Mouse (Mus musculus) CH12.LX (cell line): ENCODE results near the gene Agbl2. TPM values are rescaled to one million over a fixed set of nuclear protein-coding genes. Genes with fewer than 3 reads are reported as not detected.

ENCODE experiments used
- DNase-seq: peaks from one replicate; pipeline ENCODE4 v3.0.0-alpha.2; 2013; ENCODE audit errors: extremely low read depth
- H3K27ac ChIP-seq: 2 replicates; pipeline ENCODE4 v1.5.1; 2012; ENCODE audit warnings: low read depth, mild to moderate bottlenecking, control low read depth, moderate library complexity; ENCODE audit not compliant: insufficient read depth
- H3K27me3 ChIP-seq: replicated peaks from 2 replicates; pipeline ENCODE3; 2012; ENCODE audit warnings: inconsistent platforms
- H3K36me3 ChIP-seq, 2 experiments: replicated peaks in 1 of 2; 2 replicates each; pipeline versions ENCODE3 to v1.6.1; 2012; ENCODE audit warnings: inconsistent platforms in 1 of 2, low read length in 1 of 2, mild to moderate bottlenecking in 1 of 2, mixed read lengths in 1 of 2, moderate library complexity in 1 of 2; ENCODE audit not compliant: control insufficient read depth in 1 of 2, insufficient read depth in 1 of 2
- H3K4me1 ChIP-seq, 2 experiments: 2 replicates each; pipeline ENCODE4 v1.6.1; 2012; ENCODE audit warnings: inconsistent platforms in 1 of 2, moderate library complexity in 1 of 2; ENCODE audit not compliant: insufficient read depth in 2 of 2, control insufficient read depth in 1 of 2
- H3K4me2 ChIP-seq: 2 replicates; pipeline ENCODE4 v1.6.1; 2012; ENCODE audit warnings: low read depth, mild to moderate bottlenecking, control low read depth; ENCODE audit not compliant: poor library complexity, insufficient read depth, severe bottlenecking
- H3K4me3 ChIP-seq, 3 experiments: fragments of 150-350 bp in 1 of 3; sonication (generic) in 1 of 3; replicated peaks in 1 of 3; 2 replicates each; pipeline versions ENCODE3 to v1.5.1; 2011 to 2012; ENCODE audit warnings: low read depth in 2 of 3, low read length in 2 of 3, mild to moderate bottlenecking in 2 of 3, moderate library complexity in 2 of 3, control low read depth in 1 of 3, improper control_type of control experiment in 1 of 3, inconsistent platforms in 1 of 3, mixed read lengths in 1 of 3; ENCODE audit not compliant: poor library complexity in 1 of 3
- H3K79me2 ChIP-seq: replicated peaks from 2 replicates; pipeline ENCODE4 v1.6.1; 2012; ENCODE audit warnings: mild to moderate bottlenecking, moderate library complexity; ENCODE audit not compliant: control insufficient read depth, poor library complexity, insufficient read depth, severe bottlenecking; ENCODE audit errors: extremely low read depth
- H3K9ac ChIP-seq: 2 replicates; pipeline ENCODE4 v1.6.1; 2012; ENCODE audit warnings: low read depth, mild to moderate bottlenecking, control low read depth, moderate library complexity; ENCODE audit not compliant: insufficient read depth
- H3K9me3 ChIP-seq: replicated peaks from 2 replicates; pipeline ENCODE3; 2012; ENCODE audit warnings: low read length, inconsistent platforms, mixed read lengths
- BHLHE40 ChIP-seq: IDR thresholded peaks from 2 replicates; pipeline ENCODE4 v1.6.1; 2011; ENCODE audit warnings: mild to moderate bottlenecking, low read depth, low read length, improper control_type of control experiment
- CHD1 ChIP-seq: IDR thresholded peaks from 2 replicates; pipeline ENCODE4 v1.6.1; 2012; ENCODE audit warnings: low read depth, low read length, improper control_type of control experiment, inconsistent platforms
- E2F4 ChIP-seq: IDR thresholded peaks from 2 replicates; pipeline ENCODE4 v1.6.1; 2011; ENCODE audit warnings: low read depth, low read length, improper control_type of control experiment; ENCODE audit not compliant: insufficient replicate concordance
- ELF1 ChIP-seq: IDR thresholded peaks from 2 replicates; pipeline ENCODE4 v1.6.1; 2014; ENCODE audit warnings: low read depth, mild to moderate bottlenecking, inconsistent platforms, low read length, improper control_type of control experiment
- GABPA ChIP-seq: IDR thresholded peaks from 2 replicates; pipeline ENCODE4 v1.6.1; 2012; ENCODE audit warnings: low read depth, low read length, improper control_type of control experiment, inconsistent platforms; ENCODE audit not compliant: insufficient replicate concordance
- KAT2A ChIP-seq: IDR thresholded peaks from 2 replicates; pipeline ENCODE4 v1.6.1; 2012; ENCODE audit warnings: low read length, improper control_type of control experiment, inconsistent platforms; ENCODE audit not compliant: insufficient replicate concordance
- MAFK ChIP-seq: IDR thresholded peaks from 2 replicates; pipeline ENCODE4 v1.6.1; 2011; ENCODE audit warnings: low read length, improper control_type of control experiment; ENCODE audit not compliant: insufficient replicate concordance
- MAX ChIP-seq: IDR thresholded peaks from 2 replicates; pipeline ENCODE4 v1.6.1; 2011; ENCODE audit warnings: low read length, improper control_type of control experiment
- MEF2A ChIP-seq: IDR thresholded peaks from 2 replicates; pipeline ENCODE4 v1.6.1; 2014; ENCODE audit warnings: low read depth, mild to moderate bottlenecking, inconsistent platforms, low read length, improper control_type of control experiment, borderline replicate concordance
- NELFE ChIP-seq: IDR thresholded peaks from 2 replicates; pipeline ENCODE4 v1.6.1; 2011; ENCODE audit warnings: low read depth, low read length, improper control_type of control experiment
- NRF1 ChIP-seq: IDR thresholded peaks from 2 replicates; pipeline ENCODE4 v1.6.1; 2014; ENCODE audit warnings: low read depth, mild to moderate bottlenecking, inconsistent platforms, low read length, improper control_type of control experiment, moderate library complexity
- POLR2AphosphoS2 ChIP-seq: IDR thresholded peaks from 2 replicates; pipeline ENCODE4 v1.6.1; 2011; ENCODE audit warnings: low read depth, low read length, improper control_type of control experiment
- RAD21 ChIP-seq: IDR thresholded peaks from 2 replicates; pipeline ENCODE4 v1.6.1; 2011; ENCODE audit warnings: low read depth, mild to moderate bottlenecking, low read length, improper control_type of control experiment, moderate library complexity
- RCOR1 ChIP-seq: conservative IDR thresholded peaks from 2 replicates; pipeline ENCODE4 v1.6.1; 2012; ENCODE audit warnings: low read depth, mild to moderate bottlenecking, inconsistent platforms, low read length, improper control_type of control experiment
- TBP ChIP-seq: conservative IDR thresholded peaks from 2 replicates; pipeline ENCODE4 v1.6.1; 2011; ENCODE audit warnings: low read depth, low read length, improper control_type of control experiment
- USF1 ChIP-seq: IDR thresholded peaks from 2 replicates; pipeline ENCODE4 v1.6.1; 2014; ENCODE audit warnings: low read depth, mild to moderate bottlenecking, inconsistent platforms, low read length, improper control_type of control experiment
- ZMIZ1 ChIP-seq: IDR thresholded peaks from 2 replicates; pipeline ENCODE4 v1.6.1; 2012; ENCODE audit warnings: low read depth, mild to moderate bottlenecking, inconsistent platforms, low read length, improper control_type of control experiment
- ZNF384 ChIP-seq: IDR thresholded peaks from 2 replicates; pipeline ENCODE4 v1.6.1; 2012; ENCODE audit warnings: low read depth, low read length, improper control_type of control experiment, inconsistent platforms
- dilution Hi-C: fragments of 300-500 bp; cut with MboI; formaldehyde crosslinking; loops from 2 replicates; pipeline ENCODE4 v1.14.3; 2020; ENCODE audit warnings: low sequenced_read_pairs; ENCODE audit not compliant: extremely low pct_unique_long_range_greater_than_20kb, extremely low pct_ligation_motif_present
- in situ Hi-C: fragments of 300-500 bp; cut with MboI; formaldehyde crosslinking; loops from 3 replicates; pipeline ENCODE4 v1.14.3; 2019; ENCODE audit warnings: low sequenced_read_pairs, low pct_ligation_motif_present, low pct_unique_long_range_greater_than_20kb, mixed read lengths
- polyA plus RNA-seq: library from polyadenylated mRNA; unstranded; fragments of >175 nt; gene quantifications from 2 replicates; pipeline ENCODE4 v1.2.1, GENCODE M21; 2012; ENCODE audit warnings: low read depth; ENCODE audit not compliant: insufficient read length
- total RNA-seq, 2 experiments: library from RNA; depleted of rRNA; stranded (reverse); fragments of 300-350 nt in 1 of 2; fragments of >200 nt in 1 of 2; gene quantifications; 2 replicates each; pipeline ENCODE4 v1.2.3; 2012 to 2014

Agbl2 gene
- total and polyA plus RNA-seq, 3 experiments: not detected

DNA sequence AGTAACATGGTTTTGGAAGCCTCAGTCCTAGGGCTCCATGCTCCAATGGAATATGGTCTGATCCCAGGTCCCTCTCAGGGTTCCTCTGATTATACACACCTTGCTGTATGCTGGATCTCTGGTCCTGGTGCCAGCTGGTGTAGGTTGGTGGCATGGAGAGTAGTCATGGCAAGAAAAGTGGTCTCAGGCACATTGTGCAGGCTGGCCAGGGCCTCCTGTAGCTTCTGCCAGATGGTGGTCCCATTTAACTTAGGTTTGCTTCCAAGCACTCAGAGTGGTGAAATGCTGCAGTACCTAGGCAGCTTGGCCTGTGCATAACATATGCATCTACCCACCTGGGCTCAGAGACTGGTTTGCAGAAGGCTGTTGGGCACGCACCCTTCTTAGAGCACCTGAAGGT is 67.9 kb downstream of the Agbl2 start:
- Histone ChIP-seq H3K36me3 (peaks cover 32 to 59% of the 10 kb centered on the region in 2 experiments), H3K9me3 (no peaks in the 10 kb centered on the region), H3K9ac (no peak overlapping the region), H3K4me2 (no peak overlapping the region), H3K4me3 (no peak overlapping the region), H3K27ac (no peak overlapping the region), H3K79me2 (peaks cover 24% of the 10 kb centered on the region), H3K4me1 (peaks cover 0 to 29% of the 10 kb centered on the region in 2 experiments; a peak in 2 of 4 replicates), H3K27me3 (no peaks in the 10 kb centered on the region)
- TF ChIP-seq KAT2A (no peak), ZMIZ1 (no peak), NELFE (no peak), USF1 (no peak), ELF1 (no peak), GABPA (no peak), POLR2AphosphoS2 (no peak), MAFK (no peak)
- dilution Hi-C loops: no loop called here
- no peak for DNase-seq
- in situ Hi-C loops: no loop called here

- H3K27me3 ChIP-seq: no peaks in the 10 kb centered on the region
- no peaks in the 10 kb centered on the region for H3K79me2 ChIP-seq
- H3K27ac ChIP-seq: no peak overlapping the region
- no peaks in the 10 kb centered on the region for H3K4me1 ChIP-seq
- no peak overlapping the region for H3K4me3 ChIP-seq
- no peak for DNase-seq
- dilution Hi-C loops: no loop called here
- H3K36me3 ChIP-seq: peaks cover 34 to 85% of the 10 kb centered on the region in 2 experiments
- no peak overlapping the region for H3K9ac ChIP-seq
- H3K9me3 ChIP-seq: no peaks in the 10 kb centered on the region
- TF ChIP-seq TBP (no peak), RAD21 (no peak), BHLHE40 (no peak), MAX (no peak), KAT2A (no peak), E2F4 (no peak), MEF2A (no peak), NRF1 (no peak), RCOR1 (no peak), CHD1 (no peak), ZNF384 (no peak)
- in situ Hi-C loops: no loop called here
- no peak overlapping the region for H3K4me2 ChIP-seq
These were observed 79.0 kb downstream of the Agbl2 start for GRCm38 (mm10) chr2:90861486-90861885.
